Mouse (Mus musculus): Measurements from ENCODE around the gene Gm21885. TPM values are rescaled to one million over a fixed set of nuclear protein-coding genes. Genes with fewer than 3 reads are reported as not detected.
"Not testable (repeated sequence)": the region's sequence is repeated elsewhere in the genome, so short reads cannot be mapped to it uniquely, and the experiment has no call there.

Gene Gm21885
- total RNA-seq (2021) = not detected

DNA sequence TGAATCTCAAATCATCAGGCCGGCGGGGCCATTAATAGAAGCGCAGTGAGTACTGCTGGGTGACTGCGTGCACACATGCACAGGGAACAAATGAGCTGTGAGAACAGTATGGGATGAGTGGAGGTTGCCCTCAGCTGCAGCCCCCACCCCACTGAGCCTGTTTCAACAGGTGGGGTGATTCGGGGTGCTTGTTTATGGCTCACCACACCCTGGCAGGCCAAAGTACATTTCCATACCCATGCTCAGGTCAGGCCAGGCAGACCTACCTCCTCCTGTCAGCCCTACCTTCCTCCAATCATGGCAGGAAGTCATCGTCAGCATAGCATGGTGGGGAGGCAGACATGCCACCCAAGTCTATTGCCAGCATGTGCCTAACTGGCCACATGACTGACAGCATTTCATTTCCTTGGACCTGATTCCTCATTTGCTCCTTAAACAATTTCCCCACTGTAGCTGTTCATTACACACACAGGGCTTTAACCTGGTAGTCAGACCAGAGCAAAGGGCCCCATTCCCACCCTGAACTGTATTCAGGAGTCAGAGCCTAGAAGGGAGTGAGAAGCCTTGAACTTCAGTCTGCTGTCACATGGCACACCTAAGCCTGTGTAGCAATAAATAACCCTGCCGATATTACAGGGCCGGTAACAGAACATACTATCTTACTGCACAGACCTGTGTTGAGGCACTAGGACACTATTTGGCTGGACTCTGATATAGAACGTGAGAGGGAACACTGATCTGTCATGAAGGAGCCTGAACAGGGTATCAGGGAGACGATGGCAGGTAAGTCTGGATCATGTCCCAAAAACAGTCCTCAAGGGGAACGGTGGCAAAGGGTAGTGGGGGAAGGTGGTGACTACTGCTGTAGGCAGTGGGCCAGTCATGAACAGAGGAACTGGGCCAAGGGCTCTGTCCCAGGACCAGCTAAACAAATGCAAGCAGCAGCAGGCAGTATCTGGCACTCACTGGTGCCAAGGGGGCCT is at the start of gene Gm21885:
Gene Gm21885 (plus strand): TSS at position 675 of the 983 bp plus-strand sequence.
- DNase-seq = no peak

- peak in 1 of 2 experiments; percentile 48 for DNase-seq
These were observed 48.3 kb upstream of the Gm21885 start for GRCm38 (mm10) chr11:94233405-94233804.

GRCm38 (mm10) chr11:94234380-94234779 is 47.3 kb upstream of the Gm21885 start:
- DNase-seq = no peak

DNA sequence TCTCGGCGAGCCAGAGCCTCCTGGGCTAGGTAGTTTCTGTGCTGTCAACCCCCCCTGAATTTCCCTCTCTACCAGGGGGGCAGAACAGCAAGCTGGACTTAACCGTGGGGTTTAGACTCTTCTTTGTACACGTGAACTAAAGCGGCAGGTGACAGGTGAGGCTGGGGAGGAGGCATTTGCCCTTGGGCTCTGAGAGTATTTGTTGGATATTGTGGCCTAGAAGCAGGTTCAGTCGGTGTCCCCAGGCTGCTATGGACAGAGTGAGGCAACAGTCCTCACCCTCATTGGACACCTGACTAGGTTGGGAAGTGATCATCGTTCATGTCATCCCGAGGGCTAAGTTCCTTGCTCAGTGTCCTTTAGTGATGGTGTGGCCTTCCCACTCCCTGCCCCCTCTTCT is 46.8 kb upstream of the Gm21885 start:
- DNase-seq = no peak

GRCm38 (mm10) chr11:94236074-94236473 is 45.6 kb upstream of the Gm21885 start:
- peak; percentile 72 to 76 for DNase-seq

GRCm38 (mm10) chr11:94238786-94239185 is 42.9 kb upstream of the Gm21885 start:
- DNase-seq = no peak

- no peak for DNase-seq
These were observed 42.0 kb upstream of the Gm21885 start for GRCm38 (mm10) chr11:94239706-94240105.

GRCm38 (mm10) chr11:94242760-94243421 is 38.8 kb upstream of the Gm21885 start:
- DNase-seq = no peak

DNA sequence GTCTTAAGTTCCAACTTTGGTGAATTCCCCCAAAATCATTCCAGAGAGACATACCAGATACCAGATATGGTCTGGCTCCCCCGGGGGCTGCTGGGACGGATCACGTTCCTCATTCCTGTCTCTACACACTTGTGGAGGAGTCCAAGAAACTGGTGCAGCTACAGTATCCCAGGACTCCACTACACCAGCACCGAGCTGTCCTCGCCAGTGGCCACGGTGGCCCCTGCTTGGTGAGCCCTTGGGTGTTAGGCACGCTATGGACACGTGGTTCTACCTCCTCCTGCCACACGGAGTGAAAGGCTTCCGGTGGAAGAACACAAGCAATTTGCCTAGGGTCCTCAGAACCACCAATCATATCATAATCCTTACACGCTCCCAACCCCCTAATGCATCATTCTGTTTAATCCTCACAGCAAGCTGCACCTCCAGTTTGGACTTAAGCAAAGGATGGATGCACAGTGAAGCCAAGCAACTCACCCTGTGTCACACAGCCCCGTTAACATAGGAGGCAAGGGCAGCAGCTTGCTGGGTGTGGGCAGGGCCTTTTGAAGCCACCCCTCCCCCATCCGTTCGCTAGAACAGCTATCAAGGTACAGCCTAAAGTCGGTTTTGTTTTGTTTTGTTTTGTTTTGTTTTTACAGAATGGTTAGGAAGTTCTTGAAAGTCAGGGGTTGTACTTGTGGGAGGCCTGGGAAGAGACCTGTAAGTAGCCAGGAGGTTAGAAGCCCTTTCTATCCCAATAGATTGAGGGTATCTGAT is 38.1 kb upstream of the Gm21885 start:
- no peak for DNase-seq

GRCm38 (mm10) chr11:94244385-94244784 is 37.3 kb upstream of the Gm21885 start:
- DNase-seq = no peak

DNA sequence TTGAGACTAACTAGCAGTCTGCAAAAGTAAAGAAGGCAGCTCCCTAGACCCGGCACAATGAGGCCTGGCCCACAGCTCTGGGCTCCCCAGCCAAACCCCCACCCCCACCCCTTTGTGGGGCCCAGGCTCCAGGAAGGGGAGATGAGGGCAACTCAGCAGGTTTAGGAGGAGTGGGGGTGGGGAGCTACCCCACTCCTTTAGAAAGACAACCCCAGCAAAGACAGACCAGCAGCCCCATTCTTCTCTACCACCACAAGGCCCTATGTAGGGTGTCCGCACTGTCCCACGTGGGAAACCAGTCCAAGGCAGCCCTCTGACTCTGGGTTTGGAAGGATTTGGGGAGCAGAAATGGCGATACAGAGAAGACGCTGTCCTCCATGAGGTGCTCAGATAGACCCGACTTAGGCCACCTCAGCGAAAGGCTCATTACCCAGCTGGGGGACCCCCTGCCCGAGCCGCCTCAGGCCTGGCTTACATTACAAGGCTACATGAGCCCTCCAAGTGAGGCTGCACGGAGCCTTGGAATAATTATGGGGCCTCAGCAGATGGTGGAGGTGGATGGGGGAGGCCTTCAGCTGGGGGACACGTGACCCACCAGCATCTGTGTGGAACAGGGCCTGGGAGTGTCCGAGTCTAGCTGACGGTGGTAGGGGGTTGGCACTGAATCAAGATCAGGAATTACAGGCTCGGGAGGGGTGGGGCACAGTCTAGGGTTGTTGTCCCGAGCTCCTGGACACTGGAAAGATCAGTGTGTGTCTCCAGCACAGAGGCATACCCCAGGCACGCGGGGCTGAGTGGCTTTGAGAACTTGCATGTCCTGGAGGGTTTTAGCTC is 35.5 kb upstream of the Gm21885 start, which contains the start of gene Wfikkn2:
Gene Wfikkn2 (minus strand): TSS at position 51 of the 834 bp plus-strand sequence.
- DNase-seq = no peak

DNA sequence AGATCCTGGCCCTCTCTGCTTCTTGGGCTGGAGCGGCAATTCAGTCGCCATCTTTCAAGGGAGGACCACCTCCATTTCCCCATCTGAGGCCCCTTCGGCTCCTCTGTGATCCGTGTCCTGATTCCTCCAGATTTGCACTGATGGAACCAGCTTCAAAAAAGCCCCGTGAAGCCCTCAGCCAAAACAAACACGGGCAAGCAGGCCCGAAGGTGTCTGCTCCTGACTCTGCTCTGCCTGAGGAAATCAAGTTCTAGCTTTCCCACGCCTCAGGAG is 34.9 kb upstream of the Gm21885 start:
- DNase-seq = no peak

GRCm38 (mm10) chr11:94253156-94253555 is 28.5 kb upstream of the Gm21885 start:
- DNase-seq = no peak

DNA sequence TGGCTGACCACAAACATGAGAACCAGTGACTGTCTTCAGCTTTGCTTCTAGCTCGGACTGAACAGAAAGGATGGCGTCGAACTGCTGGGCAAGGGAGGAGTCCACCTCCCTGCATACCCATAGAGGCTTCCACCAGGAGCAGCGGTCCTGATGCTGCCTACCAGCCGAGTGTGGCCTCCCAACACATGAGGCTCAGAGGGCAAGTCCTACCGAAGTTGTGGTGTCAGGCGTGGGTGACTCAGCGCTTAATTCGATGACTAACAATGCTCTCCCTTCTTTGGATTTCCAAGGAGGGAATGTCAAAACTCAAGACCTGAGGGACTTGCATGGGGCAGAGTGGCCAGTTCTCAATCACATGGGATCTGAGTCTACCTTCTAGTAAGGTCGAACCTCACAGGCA is 28.0 kb upstream of the Gm21885 start:
- DNase-seq = no peak

DNA sequence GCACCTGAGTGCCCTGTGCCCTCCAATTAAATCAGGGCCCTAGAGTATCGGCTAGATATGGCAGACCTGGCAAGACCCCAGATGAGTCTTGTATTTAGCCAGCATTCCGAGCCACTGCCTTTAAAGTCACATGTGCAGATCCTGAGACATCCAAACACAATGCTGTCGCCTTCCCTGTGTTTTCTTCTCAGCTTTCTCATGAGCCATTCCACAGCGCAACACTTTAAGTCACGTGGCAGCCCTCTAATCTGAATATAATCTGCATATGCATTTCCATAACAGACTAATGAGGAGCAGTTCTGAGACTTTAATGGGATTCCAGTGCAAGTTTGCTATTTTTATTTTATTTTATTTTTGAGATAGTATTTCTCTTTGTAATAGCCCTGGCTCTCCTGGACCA is 25.9 kb upstream of the Gm21885 start:
- DNase-seq = no peak

GRCm38 (mm10) chr11:94257987-94258386 is 23.7 kb upstream of the Gm21885 start:
- DNase-seq = no peak

GRCm38 (mm10) chr11:94259814-94260213 is 21.9 kb upstream of the Gm21885 start:
- DNase-seq = no peak

GRCm38 (mm10) chr11:94261585-94262370 is 19.9 kb upstream of the Gm21885 start:
- DNase-seq = no peak

DNA sequence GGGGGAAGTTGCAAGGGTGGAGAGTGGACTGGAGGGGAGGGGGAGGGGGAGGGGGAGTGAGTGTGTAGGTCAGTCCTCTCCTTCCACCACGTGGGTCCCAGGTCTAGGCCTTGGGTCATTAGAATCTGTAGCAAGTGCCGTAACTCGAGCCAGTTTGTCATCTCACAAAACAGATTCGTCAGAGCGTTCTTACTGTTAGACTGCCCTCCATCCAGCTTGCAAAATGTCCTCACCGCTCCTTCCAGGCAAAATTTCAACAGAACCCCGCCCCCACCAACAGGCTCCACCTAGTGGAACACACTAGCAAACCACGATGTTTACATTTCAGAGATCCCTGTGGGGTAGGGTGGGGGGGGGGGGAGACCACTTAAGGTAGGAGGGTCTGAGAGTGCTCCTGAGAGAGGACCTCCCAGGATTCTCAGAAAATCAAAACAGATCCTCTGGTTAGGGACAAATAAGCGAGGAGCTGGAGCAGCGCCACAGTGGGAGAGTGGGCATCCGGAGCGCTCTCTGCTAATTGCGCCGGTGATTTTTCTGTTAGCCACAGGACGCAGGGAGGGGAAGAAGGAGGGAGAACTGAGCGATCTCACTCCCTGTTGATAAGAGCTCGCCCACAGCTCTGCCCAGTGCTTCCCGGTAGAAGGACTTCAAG is 16.4 kb upstream of the Gm21885 start:
- peak in 1 of 2 experiments; percentile 40 for DNase-seq

- not testable (repeated sequence) for DNase-seq
These were observed 15.5 kb upstream of the Gm21885 start for GRCm38 (mm10) chr11:94266155-94266554.

- no peak for DNase-seq
These were observed 12.9 kb upstream of the Gm21885 start for GRCm38 (mm10) chr11:94268761-94269160.

Measured in layer of hippocampus, postnatal 36 days (tissue).